Mouse (Mus musculus) left cerebral cortex, adult 9 months (tissue): ENCODE results near the gene Vamp1.

Source experiments
- DNase-seq, 2 experiments: peaks; one replicate each; pipeline ENCODE4 v3.0.0; 2022; ENCODE audit warnings: low spot score in 2 of 2

Gene Vamp1

GRCm38 (mm10) chr6:125285890-125286289, 70.5 kb downstream of the Vamp1 start, which contains the start of gene Tuba3a:
TSS of gene Tuba3a (minus strand) at chr6:125286042.
- DNase-seq: no peak

DNA sequence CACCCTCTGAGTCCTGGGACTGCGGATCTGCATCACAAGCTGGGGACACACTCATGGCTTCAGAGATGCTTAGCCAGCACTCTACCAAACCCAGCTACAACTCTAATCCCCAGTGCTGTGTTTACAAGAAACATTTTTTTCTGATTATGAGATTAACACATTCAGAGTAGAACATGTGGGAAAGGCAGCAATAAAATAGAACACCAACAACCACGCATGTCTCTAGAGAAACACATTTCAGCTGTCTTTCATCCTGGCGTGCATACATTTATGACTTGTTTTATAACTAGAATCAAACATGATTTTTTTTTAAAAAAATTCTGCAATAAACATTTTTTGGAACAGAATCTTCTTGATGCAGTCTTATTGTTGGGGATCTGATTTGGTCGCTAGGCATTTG, 71.6 kb downstream of the Vamp1 start:
- DNase-seq: no peak

DNA sequence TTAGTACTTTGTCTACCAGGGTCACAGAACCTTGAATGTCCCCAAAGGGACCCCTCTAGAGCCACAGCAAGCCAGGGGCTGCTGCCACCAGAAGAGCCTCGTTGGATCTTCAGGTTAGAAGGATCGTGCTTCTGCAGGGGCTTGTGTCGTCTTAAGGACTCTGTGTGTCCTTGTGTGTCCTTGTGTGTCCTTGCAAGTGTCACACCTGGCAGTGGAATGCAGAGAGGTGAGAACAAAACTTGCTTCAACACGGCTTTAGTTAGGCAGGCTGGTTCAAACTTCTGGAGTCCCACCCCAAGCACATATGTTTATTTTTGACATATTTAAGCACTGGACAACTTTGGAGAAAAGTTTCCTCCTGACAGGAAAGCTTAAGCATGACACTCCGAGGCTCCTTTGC, 73.4 kb downstream of the Vamp1 start:
- DNase-seq: no peak

DNA sequence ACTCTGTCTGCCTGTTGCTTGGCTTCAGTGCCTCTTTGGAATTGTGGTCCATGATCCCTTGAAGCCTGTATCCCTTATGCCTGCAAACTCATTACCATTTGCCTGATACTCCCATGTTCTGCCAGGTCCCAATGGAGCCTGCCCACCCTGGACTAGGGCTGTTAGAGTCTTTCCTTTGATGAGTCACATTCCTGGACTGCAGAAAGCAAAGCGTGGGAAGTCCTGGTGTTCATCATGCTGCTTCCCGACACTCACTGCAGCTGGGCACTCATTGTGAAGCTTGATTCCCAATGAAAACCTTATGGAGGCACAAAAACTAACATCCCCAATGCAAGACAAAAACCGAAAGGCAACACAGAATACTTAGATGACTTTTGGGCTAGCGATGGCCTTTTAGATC, 76.0 kb downstream of the Vamp1 start:
- DNase-seq: peak in 1 of 2 experiments; percentile 32

GRCm38 (mm10) chr6:125292256-125292655, 76.9 kb downstream of the Vamp1 start:
- DNase-seq: no peak

DNA sequence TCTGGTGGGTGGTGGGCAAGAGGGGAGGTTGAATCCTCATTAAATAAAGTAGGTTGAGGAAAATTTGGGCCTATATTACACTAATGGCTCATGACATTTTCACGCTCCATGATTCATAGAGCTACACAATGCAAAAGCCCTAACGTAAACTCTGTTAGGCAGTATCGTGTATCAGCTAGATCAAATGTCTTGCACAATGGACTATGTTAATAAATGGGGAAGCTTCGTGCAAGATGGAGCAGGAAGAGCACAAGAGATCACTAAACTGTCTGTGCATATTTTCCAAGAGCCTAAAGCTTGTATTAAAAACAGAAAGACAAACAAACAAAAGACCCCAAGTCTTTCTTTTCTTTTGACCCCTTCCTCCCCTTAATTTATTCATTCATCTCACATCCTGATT, 78.7 kb downstream of the Vamp1 start:
- no peak for DNase-seq
